Mouse (Mus musculus) heart, adult 2 months (tissue): ENCODE results near the gene Atp6v1e2. TPM values are rescaled to one million over a fixed set of nuclear protein-coding genes. Genes with fewer than 3 reads are reported as not detected.

Source experiments
- DNase-seq, 2 experiments: peaks; one replicate each; pipeline ENCODE4 v3.0.0; 2021
- H3K27ac ChIP-seq: fragments of 200-600 bp; 2 replicates; pipeline ENCODE4 v1.8.1; 2022
- H3K27me3 ChIP-seq: fragments of 200-500 bp; 2 replicates; pipeline ENCODE4 v1.6.1; 2012; ENCODE audit warnings: mild to moderate bottlenecking, low read length, inconsistent platforms, mixed read lengths; ENCODE audit not compliant: control insufficient read depth, insufficient read depth
- H3K36me3 ChIP-seq: fragments of 200-500 bp; 2 replicates; pipeline ENCODE4 v1.6.1; 2012; ENCODE audit warnings: low read length, inconsistent platforms; ENCODE audit not compliant: control insufficient read depth, insufficient read depth
- H3K4me1 ChIP-seq: fragments of 200-500 bp; 2 replicates; pipeline ENCODE4 v1.6.1; 2011; ENCODE audit warnings: low read length; ENCODE audit not compliant: control insufficient read depth, insufficient read depth
- H3K4me3 ChIP-seq: fragments of 200-600 bp; 2 replicates; pipeline ENCODE4 v1.8.1; 2022
- H3K79me2 ChIP-seq: fragments of 200-500 bp; replicated peaks from 2 replicates; pipeline ENCODE4 v1.6.1; 2012; ENCODE audit warnings: mild to moderate bottlenecking, inconsistent platforms, low read length, moderate library complexity, mixed read lengths; ENCODE audit not compliant: control insufficient read depth, insufficient read depth
- H3K9ac ChIP-seq: fragments of 200-500 bp; 2 replicates; pipeline ENCODE4 v1.6.1; 2012; ENCODE audit warnings: low read depth, mild to moderate bottlenecking, control low read depth, inconsistent platforms, low read length, mixed read lengths
- CTCF ChIP-seq: fragments of 200-600 bp; IDR thresholded peaks from 2 replicates; pipeline ENCODE4 v1.8.1; 2022; ENCODE audit warnings: antibody characterized with exemption, mild to moderate bottlenecking, moderate library complexity
- EP300 ChIP-seq: fragments of 200-500 bp; IDR thresholded peaks from 2 replicates; pipeline ENCODE4 v1.6.1; 2011; ENCODE audit warnings: low read depth, low read length, control low read depth; ENCODE audit not compliant: insufficient read depth
- POLR2A ChIP-seq: fragments of 200-500 bp; IDR thresholded peaks from 2 replicates; pipeline ENCODE4 v1.6.1; 2011; ENCODE audit warnings: mild to moderate bottlenecking, low read depth, low read length, control low read depth; ENCODE audit not compliant: insufficient read depth
- WGBS: fragments of 180-500 bp; shearing (Covaris S2); methylation state at CpG from one replicate; pipeline ENCODE4 v1.1.7; 2018; 5-methylcytosine and 5-hydroxymethylcytosine counted together
- intact Hi-C: fragments of 180-260 bp; cut with DNase I; formaldehyde crosslinking; loops from one replicate; pipeline ENCODE4 v1.15.1; 2025
- polyA plus RNA-seq: library from polyadenylated mRNA; depleted of rRNA; stranded (reverse); fragments of >200 nt; gene quantifications from 2 replicates; pipeline ENCODE4 v1.2.3, GENCODE M21; 2012
- total RNA-seq, 2 experiments: library from RNA; stranded (reverse); gene quantifications; 2 replicates each; pipeline ENCODE4 v1.2.3; 2021

Gene Atp6v1e2
- total and polyA plus RNA-seq, 3 experiments = not detected

- Histone ChIP-seq H3K27me3 (no peaks in the 10 kb centered on the region), H3K27ac (no peak overlapping the region), H3K4me3 (no peak overlapping the region), H3K9ac (no peak overlapping the region), H3K79me2 (no peaks in the 10 kb centered on the region; the same call in none of the 2 replicates), H3K4me1 (peaks cover 17% of the 10 kb centered on the region), H3K36me3 (peaks cover 7% of the 10 kb centered on the region; the same call in 1 of the 2 replicates)
- DNase-seq = no peak
- WGBS = 70% methylated on average over 2 of the region's 2 CpGs
- TF ChIP-seq POLR2A (no peak), CTCF (no peak), EP300 (no peak)
- intact Hi-C loops = no loop called here
Observed at GRCm38 (mm10) chr17:86973097-86973496, 25.4 kb upstream of the Atp6v1e2 start.

GRCm38 (mm10) chr17:86971860-86972259 is 24.2 kb upstream of the Atp6v1e2 start:
- DNase-seq = no peak
- H3K27ac ChIP-seq = no peak overlapping the region
- H3K79me2 ChIP-seq = no peaks in the 10 kb centered on the region; the same call in none of the 2 replicates
- WGBS = 90% methylated on average over 7 of the region's 7 CpGs
- H3K4me1 ChIP-seq = peaks cover 25% of the 10 kb centered on the region
- no peak overlapping the region for H3K9ac ChIP-seq
- intact Hi-C loops = no loop called here
- H3K4me3 ChIP-seq = no peak overlapping the region
- no peaks in the 10 kb centered on the region for H3K27me3 ChIP-seq
- TF ChIP-seq EP300 = no peak
- no peak for TF ChIP-seq POLR2A
- peaks cover 10% of the 10 kb centered on the region; the same call in 1 of the 2 replicates for H3K36me3 ChIP-seq

GRCm38 (mm10) chr17:86971036-86971435 is 23.3 kb upstream of the Atp6v1e2 start:
- Histone ChIP-seq H3K27me3 (no peaks in the 10 kb centered on the region), H3K4me3 (no peak overlapping the region), H3K9ac (no peak overlapping the region), H3K4me1 (peaks cover 25% of the 10 kb centered on the region), H3K27ac (no peak overlapping the region), H3K36me3 (peaks cover 10% of the 10 kb centered on the region; the same call in 1 of the 2 replicates), H3K79me2 (no peaks in the 10 kb centered on the region; the same call in none of the 2 replicates)
- intact Hi-C loops = no loop called here
- DNase-seq = no peak
- TF ChIP-seq CTCF (no peak), POLR2A (no peak)
- 51% methylated on average over 5 of the region's 5 CpGs for WGBS

GRCm38 (mm10) chr17:86970026-86970750 is 22.5 kb upstream of the Atp6v1e2 start:
- Histone ChIP-seq H3K4me3 (no peak overlapping the region), H3K79me2 (no peaks in the 10 kb centered on the region; the same call in none of the 2 replicates), H3K27ac (no peak overlapping the region; the same call in 1 of the 2 replicates), H3K4me1 (peaks cover 25% of the 10 kb centered on the region), H3K9ac (no peak overlapping the region), H3K36me3 (peaks cover 10% of the 10 kb centered on the region; the same call in 1 of the 2 replicates), H3K27me3 (no peaks in the 10 kb centered on the region)
- no peak for DNase-seq
- intact Hi-C loops = no loop called here
- WGBS = 85% methylated on average over 15 of the region's 15 CpGs
- no peak for TF ChIP-seq CTCF
- no peak for TF ChIP-seq POLR2A
- TF ChIP-seq EP300 = no peak

GRCm38 (mm10) chr17:86969582-86969981 is 21.9 kb upstream of the Atp6v1e2 start:
- TF ChIP-seq EP300 (no peak), CTCF (no peak), POLR2A (no peak)
- Histone ChIP-seq H3K4me3 (no peak overlapping the region), H3K4me1 (peaks cover 25% of the 10 kb centered on the region), H3K36me3 (peaks cover 10% of the 10 kb centered on the region; the same call in 1 of the 2 replicates), H3K79me2 (no peaks in the 10 kb centered on the region; the same call in none of the 2 replicates), H3K27ac (peak overlapping the region; percentile 68; the same call in 1 of the 2 replicates), H3K27me3 (no peaks in the 10 kb centered on the region), H3K9ac (no peak overlapping the region)
- intact Hi-C loops = loop anchor here (2.0 to 10.0 kb wide), 2 partner anchors 13 to 475 kb away; partner anchors contain the start of gene Calm2
- 39% methylated on average over 5 of the region's 5 CpGs for WGBS
- peak in 1 of 2 experiments; percentile 70 for DNase-seq

- peak overlapping the region; percentile 29; the same call in 1 of the 2 replicates for H3K9ac ChIP-seq
- H3K4me1 ChIP-seq = peaks cover 25% of the 10 kb centered on the region
- TF ChIP-seq POLR2A (no peak), EP300 (no peak), CTCF (no peak)
- peaks cover under 1% of the 10 kb centered on the region for H3K79me2 ChIP-seq
- H3K4me3 ChIP-seq = no peak overlapping the region
- WGBS = 69% methylated on average over 5 of the region's 5 CpGs
- no peak for DNase-seq
- H3K27ac ChIP-seq = peak overlapping the region; percentile 68
- intact Hi-C loops = loop anchor here (2.0 to 10.0 kb wide), 2 partner anchors 14 to 476 kb away; partner anchors contain the start of gene Calm2
- H3K27me3 ChIP-seq = no peaks in the 10 kb centered on the region
- peaks cover 10% of the 10 kb centered on the region; the same call in 1 of the 2 replicates for H3K36me3 ChIP-seq
Observed at GRCm38 (mm10) chr17:86968581-86968980, 20.9 kb upstream of the Atp6v1e2 start.
